Mouse (Mus musculus): ENCODE data around the gene Ssr2.

DNA sequence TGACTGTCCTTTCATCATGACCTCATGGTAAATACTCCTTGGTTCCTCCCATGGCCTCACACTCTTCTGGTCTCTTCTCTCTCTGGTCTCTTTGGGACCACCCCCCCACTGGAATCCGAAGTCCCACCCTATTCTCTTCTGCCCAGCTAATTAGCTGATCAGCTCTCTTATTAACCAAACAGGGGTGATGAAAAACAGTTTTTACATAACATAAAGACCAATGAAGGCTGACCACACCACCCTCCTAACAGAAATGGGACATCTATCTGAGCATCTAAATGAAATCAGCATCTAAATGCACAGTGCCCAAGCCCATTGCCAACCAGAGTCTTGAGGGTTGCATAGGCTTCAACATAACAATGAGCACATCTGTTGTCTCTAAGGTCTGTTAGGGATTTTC, 3.8 kb upstream of the Ssr2 start:
- TF ChIP-seq CTCF (IDR thresholded peaks at IDR 0.05; ENCODE audit: borderline replicate concordance, control insufficient read depth, extremely low read depth, insufficient read depth, low read length, poor library complexity) (no peak), POLR2A (IDR thresholded peaks at IDR 0.05; ENCODE audit: control insufficient read depth, extremely low read depth, insufficient read depth, low read length, poor library complexity) (no peak)

All from thymus, adult 2 months (tissue).